Mouse (Mus musculus): ENCODE results near the gene Hist2h3b.
"Not testable (repeated sequence)": the region's sequence is repeated elsewhere in the genome, so short reads cannot be mapped to it uniquely, and the experiment has no call there.

Gene Hist2h3b

GRCm38 (mm10) chr3:96268051-96268775, at the start of gene Hist2h3b:
Gene Hist2h3b, plus strand, starts transcription at chr3:96268654.
- DNase-seq (ENCODE audit: low read depth, low spot score): peak; percentile 62

DNA sequence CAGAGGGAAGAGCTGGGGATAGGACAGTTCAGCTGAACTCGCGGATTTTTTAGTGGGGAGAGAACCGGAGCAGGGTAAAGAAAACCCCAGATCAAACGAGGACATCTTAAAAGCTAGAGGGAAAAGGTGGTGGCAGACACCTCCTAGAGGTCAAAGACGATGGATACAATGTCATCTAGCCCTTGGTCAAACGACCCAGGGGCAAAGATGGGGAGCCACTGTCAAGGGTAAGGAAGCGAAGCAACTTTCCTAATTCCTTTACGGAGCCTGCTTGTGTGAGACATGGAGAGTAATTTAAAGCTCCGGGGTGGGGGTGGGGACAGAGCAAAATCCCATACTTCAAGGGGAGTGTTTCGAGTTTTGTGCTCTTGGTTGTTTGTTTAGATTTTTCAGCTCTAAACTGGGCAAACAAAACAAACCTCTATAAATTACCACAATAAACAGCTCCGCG, 49.2 kb upstream of the Hist2h3b start:
- DNase-seq (ENCODE audit: low read depth, low spot score): no peak

- DNase-seq (ENCODE audit: low read depth, low spot score): no peak
Measured at GRCm38 (mm10) chr3:96219661-96220130, 48.8 kb upstream of the Hist2h3b start, which contains the start of the genes Bola1 and Hist2h2ab. Gene Bola1, minus strand, starts transcription at chr3:96219709. Gene Hist2h2ab, plus strand, starts transcription at chr3:96219865.

GRCm38 (mm10) chr3:96220131-96220764, 48.2 kb upstream of the Hist2h3b start:
- not testable (repeated sequence) for DNase-seq (ENCODE audit: low read depth, low spot score)

- DNase-seq (ENCODE audit: low read depth, low spot score): no peak
Measured at GRCm38 (mm10) chr3:96220765-96221639, 47.5 kb upstream of the Hist2h3b start, which contains the start of the genes Hist2h2ac and Hist2h2be. Gene Hist2h2ac, minus strand, starts transcription at chr3:96220880. Gene Hist2h2be, plus strand, starts transcription at chr3:96221119.

- no peak for DNase-seq (ENCODE audit: low read depth, low spot score)
Measured at GRCm38 (mm10) chr3:96221640-96222038, 46.8 kb upstream of the Hist2h3b start.

DNA sequence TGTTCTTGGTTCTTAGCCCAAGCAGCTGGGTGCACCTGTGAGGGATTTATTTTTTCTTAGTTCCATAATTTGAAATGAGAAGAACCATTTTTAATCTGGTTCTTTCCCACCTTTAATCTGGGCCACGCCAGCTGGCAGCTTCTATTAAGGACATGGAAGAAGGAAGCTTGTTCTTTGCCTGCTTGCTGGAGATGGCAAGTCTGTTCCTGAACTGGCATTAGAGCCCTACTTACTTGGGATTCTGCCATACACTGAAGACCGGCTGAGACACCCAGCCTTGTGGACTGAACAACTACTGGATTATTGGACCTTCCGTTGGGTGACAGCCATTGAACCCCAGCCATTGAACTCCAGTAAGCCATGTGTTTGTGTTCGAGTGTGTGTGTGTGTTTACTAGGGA, 45.7 kb upstream of the Hist2h3b start:
- no peak for DNase-seq (ENCODE audit: low read depth, low spot score)

DNA sequence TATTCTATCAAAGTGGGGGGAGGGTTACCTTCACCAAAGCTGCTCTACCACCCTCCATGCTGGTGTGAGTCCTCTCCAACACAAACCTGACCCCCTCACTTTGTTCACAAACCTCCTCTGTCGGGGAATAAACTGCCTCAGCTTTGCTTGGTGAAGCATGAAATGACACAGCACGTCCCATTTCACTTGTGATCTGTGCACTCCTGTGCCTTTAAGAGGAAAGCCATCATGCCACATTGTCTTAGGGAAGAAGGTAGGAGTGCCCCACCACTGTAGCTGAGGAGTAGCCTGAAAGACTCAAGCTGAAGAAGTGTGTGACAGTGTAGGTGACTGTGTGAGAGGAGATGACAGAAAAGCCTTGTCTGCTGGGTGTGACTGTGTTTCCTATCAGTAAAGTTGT, 43.0 kb upstream of the Hist2h3b start:
- no peak for DNase-seq (ENCODE audit: low read depth, low spot score)

GRCm38 (mm10) chr3:96226695-96227648, 41.5 kb upstream of the Hist2h3b start:
- DNase-seq (ENCODE audit: low read depth, low spot score): no peak

DNA sequence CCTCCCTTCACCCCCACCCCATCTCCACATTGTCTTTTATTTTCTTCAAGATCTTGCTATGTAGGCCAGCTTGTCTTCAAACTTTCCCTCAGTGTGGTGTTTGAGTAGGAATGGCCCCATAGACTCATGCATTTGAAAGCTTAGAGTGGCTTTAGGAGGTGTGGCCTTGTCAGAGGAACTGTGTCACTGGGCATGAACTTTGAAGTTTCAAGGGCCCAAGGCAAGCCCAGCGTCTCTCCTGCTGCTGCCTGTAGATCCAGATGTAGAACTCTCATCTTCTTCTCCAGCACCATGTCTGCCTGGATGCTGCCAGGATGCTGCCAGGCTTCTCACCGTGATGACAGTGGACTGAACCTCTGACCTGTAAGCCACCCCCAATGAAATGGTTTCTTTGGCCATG, 39.6 kb upstream of the Hist2h3b start:
- no peak for DNase-seq (ENCODE audit: low read depth, low spot score)

GRCm38 (mm10) chr3:96230404-96230803, 38.0 kb upstream of the Hist2h3b start:
- DNase-seq (ENCODE audit: low read depth, low spot score): no peak

GRCm38 (mm10) chr3:96230910-96231757, 37.3 kb upstream of the Hist2h3b start:
- DNase-seq (ENCODE audit: low read depth, low spot score): no peak

DNA sequence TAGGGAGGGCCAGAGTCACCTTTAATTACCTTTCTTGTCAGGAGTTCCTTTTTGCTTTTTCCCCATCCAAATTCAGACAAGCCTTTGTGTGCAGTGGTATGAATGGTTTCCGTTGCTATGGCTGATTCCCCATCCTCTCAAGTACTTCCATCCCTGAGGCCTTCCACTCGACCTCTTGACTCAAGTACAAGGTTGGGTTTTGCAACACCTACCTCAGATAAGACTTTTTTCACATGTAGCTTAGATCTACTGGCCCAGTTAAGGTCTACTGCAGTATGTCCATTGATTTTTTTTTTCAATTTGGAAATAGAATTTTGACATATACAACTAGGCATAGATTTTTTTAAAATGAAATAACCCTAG, 36.7 kb upstream of the Hist2h3b start:
- no peak for DNase-seq (ENCODE audit: low read depth, low spot score)

DNA sequence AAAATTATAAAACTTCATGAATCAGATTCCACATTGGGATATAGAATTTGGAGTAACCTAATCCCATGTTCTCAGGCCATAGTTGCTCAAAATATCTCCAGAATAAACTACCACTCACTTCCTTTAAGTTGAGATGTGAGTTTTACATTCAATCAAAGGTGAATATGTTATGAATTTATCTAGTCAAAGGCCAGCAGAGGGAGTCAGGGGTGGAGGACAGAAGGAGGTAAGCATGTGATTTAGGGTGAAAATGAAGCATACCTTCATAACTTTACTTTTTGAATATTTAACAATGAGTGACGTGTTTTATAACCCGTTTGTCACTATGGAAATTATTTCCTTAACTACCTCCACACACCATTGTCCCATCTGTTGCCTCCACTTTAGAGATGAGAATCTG, 33.5 kb upstream of the Hist2h3b start:
- no peak for DNase-seq (ENCODE audit: low read depth, low spot score)

DNA sequence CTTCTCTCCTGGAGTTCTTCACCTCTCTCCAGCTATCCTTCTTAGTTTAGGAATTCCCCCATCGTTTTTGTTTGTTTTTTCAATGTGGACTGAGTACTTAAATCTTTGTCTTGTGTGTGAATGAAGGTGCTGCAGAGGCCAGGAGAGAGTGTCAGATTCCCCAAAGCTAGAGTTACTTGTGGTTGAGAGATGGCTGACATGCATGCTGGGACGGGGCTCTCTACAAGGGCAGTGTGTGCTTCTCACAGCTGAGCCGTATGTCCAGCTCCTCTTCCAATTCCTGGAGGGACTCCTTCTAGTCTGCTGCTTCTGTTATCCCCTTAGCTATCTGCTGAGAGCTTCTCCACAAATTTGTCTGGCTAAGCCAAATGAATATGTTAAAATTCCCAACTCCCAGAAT, 32.6 kb upstream of the Hist2h3b start:
- DNase-seq (ENCODE audit: low read depth, low spot score): no peak

GRCm38 (mm10) chr3:96236834-96237334, 31.6 kb upstream of the Hist2h3b start:
- no peak for DNase-seq (ENCODE audit: low read depth, low spot score)

DNA sequence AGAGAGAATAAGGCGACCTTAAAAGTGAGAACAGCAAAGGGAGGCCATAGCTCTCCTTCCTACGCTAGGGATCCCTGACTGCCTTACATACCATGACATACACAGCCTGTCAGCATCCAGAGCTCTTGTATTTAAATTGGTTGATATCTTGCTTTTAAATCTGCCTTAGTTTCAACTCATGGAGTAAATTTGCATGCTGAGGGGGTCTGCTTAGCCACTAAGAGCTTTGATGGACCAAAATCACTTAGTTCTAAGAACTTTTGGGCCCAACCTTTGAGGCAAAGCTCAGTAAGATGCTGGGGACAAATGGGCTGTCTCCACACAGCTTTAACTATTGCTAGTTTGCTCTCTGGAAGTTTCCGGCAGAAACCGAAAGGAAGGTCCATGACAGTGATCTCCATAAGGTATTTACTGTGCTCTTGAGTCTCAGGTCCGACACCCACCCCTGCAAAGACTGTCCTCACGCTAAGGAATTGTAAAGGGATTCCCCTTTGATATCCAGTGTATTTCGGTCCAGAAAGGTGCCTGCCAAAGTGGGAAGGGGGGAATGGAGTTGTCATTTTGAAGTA, 31.0 kb upstream of the Hist2h3b start:
- no peak for DNase-seq (ENCODE audit: low read depth, low spot score)

GRCm38 (mm10) chr3:96237904-96238511, 30.4 kb upstream of the Hist2h3b start:
- DNase-seq (ENCODE audit: low read depth, low spot score): no peak

Data from WW6 (cell line).